Mouse (Mus musculus) hindbrain, embryonic 16.5 days (tissue): ENCODE results near the gene Inpp5d. TPM values are rescaled to one million over a fixed set of nuclear protein-coding genes. Genes with fewer than 3 reads are reported as not detected.

ENCODE experiments used
- ATAC-seq: fragments of 200-750 bp; cut with Nextera tagmentation; 2 replicates; pipeline ENCODE4 v1.8.0; 2017; ENCODE audit warnings: moderate TSS enrichment, moderate library complexity
- H3K27ac ChIP-seq: fragments of 300-500 bp; sonication (generic); 2 replicates; pipeline ENCODE4 v1.5.1; 2014; ENCODE audit warnings: low read depth, mild to moderate bottlenecking, control low read depth, low read length, moderate library complexity
- H3K27me3 ChIP-seq: fragments of 300-500 bp; sonication (generic); replicated peaks from 2 replicates; pipeline ENCODE4 v1.6.1; 2014; ENCODE audit warnings: low read length; ENCODE audit not compliant: control insufficient read depth, insufficient read depth
- H3K36me3 ChIP-seq: fragments of 300-500 bp; sonication (generic); 2 replicates; pipeline ENCODE4 v1.6.1; 2014; ENCODE audit warnings: mild to moderate bottlenecking, low read length, moderate library complexity, mixed read lengths; ENCODE audit not compliant: control insufficient read depth, insufficient read depth
- H3K4me1 ChIP-seq: fragments of 300-500 bp; sonication (generic); 2 replicates; pipeline ENCODE4 v1.6.1; 2014; ENCODE audit warnings: low read depth, low read length; ENCODE audit not compliant: control insufficient read depth, insufficient read depth
- H3K4me2 ChIP-seq: fragments of 300-500 bp; sonication (generic); 2 replicates; pipeline ENCODE4 v1.6.1; 2014; ENCODE audit warnings: mild to moderate bottlenecking, low read length, control low read depth, moderate library complexity
- H3K4me3 ChIP-seq: fragments of 300-500 bp; sonication (generic); 2 replicates; pipeline ENCODE4 v1.5.1; 2014; ENCODE audit warnings: mild to moderate bottlenecking, low read length, control low read depth, moderate library complexity
- H3K9ac ChIP-seq: fragments of 300-500 bp; sonication (generic); 2 replicates; pipeline ENCODE4 v1.6.1; 2014; ENCODE audit warnings: low read depth, mild to moderate bottlenecking, control low read depth, low read length, moderate library complexity
- H3K9me3 ChIP-seq: fragments of 300-500 bp; sonication (generic); 2 replicates; pipeline ENCODE4 v1.6.1; 2014; ENCODE audit warnings: mild to moderate bottlenecking, low read length, moderate library complexity; ENCODE audit not compliant: control insufficient read depth
- whole genome bisulfite sequencing: fragments of 180-500 bp; shearing (Covaris S2); extraction: QIAGEN DNeasy Blood & Tissue Kit; methylation state at CpG from one replicate; pipeline ENCODE4 v1.1.7; 2014; 5-methylcytosine and 5-hydroxymethylcytosine counted together
- polyA plus RNA-seq: library from polyadenylated mRNA; unstranded; fragments of >200 nt; fragmentation: Nextera tagmentation; extraction: Ambion mirVana; gene quantifications from 2 replicates; pipeline ENCODE4 v1.2.1, GENCODE M21; 2015

The Inpp5d gene
- polyA plus RNA-seq, 1 experiment from 2014 or later, result 3.2 TPM

GRCm38 (mm10) chr1:87699890-87700448 lies 79.9 kb downstream of the Inpp5d start:
- no peak for ATAC-seq
- Histone ChIP-seq H3K9me3 (no peaks in the 10 kb centered on the region), H3K4me1 (no peaks in the 10 kb centered on the region), H3K4me3 (no peak overlapping the region), H3K4me2 (no peak overlapping the region), H3K9ac (no peak overlapping the region), H3K27me3 (no peaks in the 10 kb centered on the region), H3K36me3 (no peaks in the 10 kb centered on the region), H3K27ac (no peak overlapping the region)
- WGBS, result 78% methylated on average over 5 of the region's 5 CpGs

- no peaks in the 10 kb centered on the region for H3K27me3 ChIP-seq
- ATAC-seq, result no peak
- H3K9ac ChIP-seq, result no peak overlapping the region
- H3K36me3 ChIP-seq, result no peaks in the 10 kb centered on the region
- H3K4me1 ChIP-seq, result no peaks in the 10 kb centered on the region
- no peak overlapping the region for H3K4me3 ChIP-seq
- 89% methylated on average over 2 of the region's 2 CpGs for WGBS
- H3K27ac ChIP-seq, result no peak overlapping the region
- no peaks in the 10 kb centered on the region for H3K9me3 ChIP-seq
- H3K4me2 ChIP-seq, result no peak overlapping the region
Measured at GRCm38 (mm10) chr1:87704230-87704629, 84.1 kb downstream of the Inpp5d start.

- Histone ChIP-seq H3K9ac (no peak overlapping the region), H3K36me3 (no peaks in the 10 kb centered on the region), H3K27me3 (no peaks in the 10 kb centered on the region), H3K27ac (no peak overlapping the region), H3K9me3 (no peaks in the 10 kb centered on the region), H3K4me1 (no peaks in the 10 kb centered on the region; the same call in 1 of the 2 replicates), H3K4me3 (no peak overlapping the region), H3K4me2 (no peak overlapping the region)
- no peak for ATAC-seq
- 97% methylated on average over 3 of the region's 3 CpGs for WGBS
Measured at GRCm38 (mm10) chr1:87706361-87706760, 86.2 kb downstream of the Inpp5d start.

GRCm38 (mm10) chr1:87709020-87709419 lies 88.9 kb downstream of the Inpp5d start:
- no peak overlapping the region for H3K4me3 ChIP-seq
- H3K27ac ChIP-seq, result no peak overlapping the region
- no peaks in the 10 kb centered on the region for H3K36me3 ChIP-seq
- H3K4me1 ChIP-seq, result no peaks in the 10 kb centered on the region; the same call in 1 of the 2 replicates
- H3K9ac ChIP-seq, result no peak overlapping the region
- H3K9me3 ChIP-seq, result no peaks in the 10 kb centered on the region
- H3K4me2 ChIP-seq, result no peak overlapping the region
- no peaks in the 10 kb centered on the region for H3K27me3 ChIP-seq
- WGBS, result 28% methylated on average over 6 of the region's 6 CpGs
- no peak for ATAC-seq

GRCm38 (mm10) chr1:87709661-87710270 lies 89.7 kb downstream of the Inpp5d start:
- peak; percentile 40; the same call in 1 of the 2 replicates for ATAC-seq
- no peak overlapping the region for H3K9ac ChIP-seq
- no peak overlapping the region for H3K4me3 ChIP-seq
- no peaks in the 10 kb centered on the region for H3K36me3 ChIP-seq
- H3K4me2 ChIP-seq, result no peak overlapping the region
- H3K27me3 ChIP-seq, result no peaks in the 10 kb centered on the region
- H3K4me1 ChIP-seq, result no peaks in the 10 kb centered on the region; the same call in 1 of the 2 replicates
- 0 out of 2 replicates have a peak overlapping the region, but pooled peaks have one; percentile 44 for H3K27ac ChIP-seq
- 74% methylated on average over 7 of the region's 7 CpGs for WGBS
- H3K9me3 ChIP-seq, result no peaks in the 10 kb centered on the region

GRCm38 (mm10) chr1:87711938-87712613 lies 92.0 kb downstream of the Inpp5d start:
- H3K4me3 ChIP-seq, result no peak overlapping the region
- no peak for ATAC-seq
- no peaks in the 10 kb centered on the region for H3K27me3 ChIP-seq
- H3K36me3 ChIP-seq, result no peaks in the 10 kb centered on the region
- H3K9me3 ChIP-seq, result no peaks in the 10 kb centered on the region
- H3K4me1 ChIP-seq, result no peaks in the 10 kb centered on the region; the same call in 1 of the 2 replicates
- H3K9ac ChIP-seq, result no peak overlapping the region
- H3K27ac ChIP-seq, result no peak overlapping the region
- 87% methylated on average over 10 of the region's 10 CpGs for WGBS
- no peak overlapping the region for H3K4me2 ChIP-seq

GRCm38 (mm10) chr1:87712614-87712971 lies 92.5 kb downstream of the Inpp5d start:
- WGBS, result 90% methylated on average over 1 of the region's 1 CpGs

GRCm38 (mm10) chr1:87721382-87721781 lies 101.3 kb downstream of the Inpp5d start:
- no peaks in the 10 kb centered on the region for H3K36me3 ChIP-seq
- H3K27me3 ChIP-seq, result no peaks in the 10 kb centered on the region; the same call in 1 of the 2 replicates
- no peaks in the 10 kb centered on the region for H3K4me1 ChIP-seq
- 34% methylated on average over 8 of the region's 8 CpGs for WGBS
- H3K9me3 ChIP-seq, result no peaks in the 10 kb centered on the region
- no peak overlapping the region for H3K4me2 ChIP-seq
- H3K4me3 ChIP-seq, result no peak overlapping the region
- H3K27ac ChIP-seq, result no peak overlapping the region
- ATAC-seq, result peak; percentile 68; the same call in 1 of the 2 replicates
- no peak overlapping the region for H3K9ac ChIP-seq

More at GRCm38 (mm10) chr1:87712614-87712971, 92.5 kb downstream of the Inpp5d start:
- Histone ChIP-seq H3K4me3 (no peak overlapping the region), H3K9ac (no peak overlapping the region), H3K4me1 (no peaks in the 10 kb centered on the region; the same call in 1 of the 2 replicates), H3K36me3 (no peaks in the 10 kb centered on the region), H3K9me3 (no peaks in the 10 kb centered on the region), H3K4me2 (no peak overlapping the region), H3K27me3 (no peaks in the 10 kb centered on the region), H3K27ac (no peak overlapping the region)
- ATAC-seq, result no peak

GRCm38 (mm10) chr1:87722081-87722480 lies 102.0 kb downstream of the Inpp5d start:
- Histone ChIP-seq H3K27me3 (no peaks in the 10 kb centered on the region; the same call in 1 of the 2 replicates), H3K9me3 (no peaks in the 10 kb centered on the region), H3K36me3 (no peaks in the 10 kb centered on the region), H3K4me2 (no peak overlapping the region), H3K4me1 (no peaks in the 10 kb centered on the region), H3K4me3 (no peak overlapping the region), H3K9ac (no peak overlapping the region), H3K27ac (no peak overlapping the region)
- 53% methylated on average over 2 of the region's 2 CpGs for WGBS
- ATAC-seq, result no peak
